Mouse (Mus musculus) urinary bladder, postnatal 36 days (tissue): ENCODE results near the gene Cd79b.

Source experiments
- DNase-seq, 2 experiments: peaks; one replicate each; pipeline ENCODE4 v3.0.0; 2022; ENCODE audit warnings: low spot score in 2 of 2, mixed read lengths in 1 of 2

The Cd79b gene

DNA sequence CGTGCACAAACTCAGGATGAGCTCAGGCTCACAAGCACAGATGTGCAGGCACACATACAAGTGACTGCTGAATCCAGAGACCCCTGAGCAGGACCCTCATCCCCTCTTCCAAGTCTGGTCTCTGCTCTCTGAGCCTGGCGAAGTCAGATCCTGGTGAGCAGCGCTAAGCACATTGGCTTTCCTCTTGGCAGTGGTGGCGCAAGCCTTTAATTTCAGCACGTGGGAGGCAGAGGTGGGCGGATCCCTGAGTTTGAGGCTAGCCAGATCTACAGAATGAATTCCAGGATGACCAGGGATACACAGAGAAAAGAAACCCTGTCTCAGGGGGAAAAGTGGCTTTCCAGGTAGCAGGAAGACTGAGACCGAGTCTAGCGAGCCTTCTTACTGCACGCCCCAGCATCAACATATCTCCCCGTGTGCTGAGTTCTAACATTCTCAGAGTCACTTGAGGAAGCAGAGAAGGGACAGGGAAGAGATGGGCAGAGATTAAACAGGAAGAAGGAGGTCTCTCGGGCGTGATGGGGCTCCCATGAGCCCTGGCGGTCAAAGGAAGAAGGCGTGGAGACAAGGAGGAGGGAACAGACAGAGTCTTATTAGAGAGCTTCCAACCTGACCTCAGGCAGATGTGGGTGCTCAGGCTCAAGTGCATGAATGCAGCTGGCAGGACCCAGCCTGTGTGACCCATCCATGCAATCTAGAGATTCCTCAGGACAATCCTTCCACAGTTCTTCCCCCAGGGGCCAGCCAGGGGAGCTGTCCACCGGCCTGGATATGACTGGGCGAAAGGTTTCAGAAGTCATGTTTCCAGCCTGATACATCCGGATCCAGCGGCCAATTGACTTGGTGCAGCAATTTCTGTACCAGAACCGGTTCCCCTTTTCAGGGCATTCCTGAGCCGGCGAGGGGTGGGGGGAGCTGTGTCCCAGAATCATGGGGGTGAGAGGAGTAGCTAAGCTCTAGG, 4.1 kb upstream of the Cd79b start:
- DNase-seq = peak in 1 of 2 experiments; percentile 14

- DNase-seq = no peak
Observed at GRCm38 (mm10) chr11:106317801-106318200, 3.2 kb upstream of the Cd79b start.

GRCm38 (mm10) chr11:106316416-106316815, 1.9 kb upstream of the Cd79b start:
- no peak for DNase-seq

DNA sequence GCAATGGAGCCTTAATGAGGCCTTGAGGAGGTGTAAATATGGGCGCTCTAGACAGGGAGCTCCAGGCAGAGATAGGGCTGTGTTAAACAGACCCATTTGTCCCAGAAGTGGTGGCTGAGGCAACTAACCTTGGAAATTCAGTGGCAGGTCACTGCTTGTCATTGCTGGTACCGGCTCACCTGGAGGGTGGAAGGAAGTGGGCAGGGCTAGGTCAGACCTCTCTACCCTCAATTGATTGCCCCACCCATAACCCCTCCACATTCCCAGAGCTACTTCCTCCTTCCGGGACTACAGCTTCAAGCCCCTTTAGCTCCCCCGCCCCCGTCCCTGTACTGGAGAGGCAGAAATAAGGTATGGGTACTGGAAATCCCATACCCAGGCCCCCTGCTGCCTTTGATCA, 1.0 kb downstream of the Cd79b start:
- DNase-seq = peak in 1 of 2 experiments; percentile 26

DNA sequence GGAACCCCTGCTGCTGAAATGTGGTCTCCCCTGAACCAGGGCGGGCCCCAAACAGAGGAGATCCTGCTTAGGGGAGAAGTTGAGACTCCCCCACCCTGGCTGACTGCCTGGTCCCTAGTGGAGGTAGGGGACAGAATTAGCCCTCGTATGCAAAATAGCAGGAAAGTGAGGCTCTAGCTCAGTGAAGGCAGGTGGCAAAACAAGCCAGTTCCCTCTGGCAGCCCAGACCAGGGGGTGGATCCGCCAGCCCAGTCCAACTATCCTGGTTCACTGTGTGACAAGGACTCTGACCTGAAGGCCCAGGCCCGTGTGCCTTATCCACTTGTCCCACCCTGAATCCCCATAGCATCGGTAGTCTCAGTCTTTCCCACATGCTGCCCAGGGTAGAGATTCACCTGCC, 4.4 kb downstream of the Cd79b start:
- no peak for DNase-seq

DNA sequence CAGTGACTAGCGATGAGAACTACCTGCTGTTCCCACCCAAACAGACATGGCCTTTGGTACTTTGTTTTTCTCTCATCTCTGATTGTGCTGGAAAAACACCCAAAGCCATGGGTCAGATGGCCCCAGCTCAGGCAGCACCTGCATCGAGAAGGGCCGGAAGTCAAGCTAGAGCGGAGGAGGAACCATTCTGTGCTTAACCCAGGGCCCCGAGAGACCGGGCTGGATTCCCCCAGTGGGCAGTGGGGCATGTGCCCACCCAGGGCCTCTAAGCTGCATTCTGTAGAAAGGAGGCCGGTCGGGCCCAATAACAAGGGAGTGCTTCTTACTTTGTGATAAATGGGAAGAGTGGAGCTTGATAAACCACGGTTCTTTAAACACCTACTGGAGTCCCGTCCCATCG, 6.4 kb downstream of the Cd79b start:
- no peak for DNase-seq

- no peak for DNase-seq
Observed at GRCm38 (mm10) chr11:106307432-106307831, 7.1 kb downstream of the Cd79b start.

- DNase-seq = no peak
Observed at GRCm38 (mm10) chr11:106306758-106307157, 7.8 kb downstream of the Cd79b start.

- no peak for DNase-seq
Observed at GRCm38 (mm10) chr11:106306065-106306385, 8.5 kb downstream of the Cd79b start.

DNA sequence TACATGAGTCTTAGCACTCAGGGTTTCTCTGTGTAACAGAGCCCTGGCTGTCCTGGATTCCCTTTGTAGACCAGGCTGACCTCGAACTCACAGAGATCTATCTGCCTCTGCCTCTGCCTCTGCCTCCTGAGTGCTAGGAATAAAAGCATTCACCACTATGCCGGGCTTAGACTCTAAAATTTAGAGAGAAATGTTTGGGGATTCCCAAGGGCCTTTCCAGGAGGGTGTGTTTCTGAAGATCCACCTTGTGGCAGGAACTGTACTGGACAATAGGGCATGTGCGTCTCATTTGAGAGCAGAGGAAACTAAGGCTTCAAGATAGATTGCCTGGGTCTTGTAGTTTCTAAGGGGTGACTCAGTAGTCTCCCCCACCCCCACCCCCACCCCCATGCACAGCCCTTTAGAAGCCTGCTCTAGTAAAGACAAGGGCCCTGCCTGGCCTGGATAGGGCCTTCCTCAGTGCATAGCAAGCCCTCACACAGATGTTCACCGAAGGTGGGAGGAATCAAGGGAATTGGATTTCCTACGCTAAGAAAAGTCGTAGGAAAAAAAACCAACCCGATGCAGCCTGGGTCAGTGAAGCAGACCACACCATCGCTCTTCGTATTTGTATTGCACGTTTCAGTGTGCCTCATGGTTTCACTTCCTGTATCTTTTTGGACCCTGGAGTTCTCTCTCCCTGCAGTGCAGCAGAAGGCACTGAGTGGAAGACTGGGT, 9.1 kb downstream of the Cd79b start:
- no peak for DNase-seq

DNA sequence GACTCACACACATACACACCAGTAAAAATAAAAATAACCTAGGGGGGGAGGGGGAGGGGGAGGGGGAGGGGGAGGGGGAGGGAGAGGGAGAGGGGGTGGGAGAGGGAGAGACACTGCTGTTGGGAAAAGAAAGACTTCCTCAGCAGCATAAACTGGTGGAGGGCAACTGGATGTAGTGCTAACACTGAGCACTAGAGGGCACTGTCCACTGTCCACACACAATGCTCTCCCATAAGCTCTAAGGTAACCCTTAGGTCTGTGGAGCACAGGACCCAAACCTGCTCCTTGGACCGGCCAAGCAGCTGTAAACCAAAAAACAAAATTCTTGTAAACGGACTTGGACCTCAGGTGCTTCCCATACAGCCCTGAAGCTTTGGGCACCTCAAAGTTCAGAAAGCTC, 11.9 kb downstream of the Cd79b start:
- peak; percentile 28 to 38 for DNase-seq

- no peak for DNase-seq
Observed at GRCm38 (mm10) chr11:106301765-106302164, 12.8 kb downstream of the Cd79b start, which contains the start of gene Gh. Gh (minus strand) TSS chr11:106301865.

DNA sequence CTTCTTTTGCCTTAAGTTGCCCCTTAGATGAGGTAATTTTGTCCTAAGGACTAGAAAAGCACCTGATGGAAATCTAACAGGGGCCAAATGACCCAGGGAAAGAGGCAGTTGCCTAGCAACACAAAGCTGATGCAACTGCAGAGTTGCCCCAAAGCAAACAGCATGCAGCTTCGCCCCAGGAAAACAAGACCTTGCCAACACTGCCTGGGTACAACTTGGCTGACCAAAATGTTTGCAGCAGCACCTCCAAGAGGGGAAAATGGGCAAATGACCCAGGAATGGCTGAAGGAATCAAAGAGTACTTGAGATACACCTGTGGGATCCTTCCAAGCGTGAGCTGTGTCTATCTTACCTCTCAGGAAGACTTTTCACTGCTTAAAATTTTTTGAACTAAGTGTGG, 22.7 kb downstream of the Cd79b start:
- no peak for DNase-seq

GRCm38 (mm10) chr11:106290376-106290775, 24.2 kb downstream of the Cd79b start:
- no peak for DNase-seq

GRCm38 (mm10) chr11:106289369-106289768, 25.2 kb downstream of the Cd79b start:
- DNase-seq = peak in 1 of 2 experiments; percentile 38

- DNase-seq = no peak
Observed at GRCm38 (mm10) chr11:106286987-106287386, 27.6 kb downstream of the Cd79b start.

GRCm38 (mm10) chr11:106286206-106286605, 28.4 kb downstream of the Cd79b start:
- DNase-seq = no peak

DNA sequence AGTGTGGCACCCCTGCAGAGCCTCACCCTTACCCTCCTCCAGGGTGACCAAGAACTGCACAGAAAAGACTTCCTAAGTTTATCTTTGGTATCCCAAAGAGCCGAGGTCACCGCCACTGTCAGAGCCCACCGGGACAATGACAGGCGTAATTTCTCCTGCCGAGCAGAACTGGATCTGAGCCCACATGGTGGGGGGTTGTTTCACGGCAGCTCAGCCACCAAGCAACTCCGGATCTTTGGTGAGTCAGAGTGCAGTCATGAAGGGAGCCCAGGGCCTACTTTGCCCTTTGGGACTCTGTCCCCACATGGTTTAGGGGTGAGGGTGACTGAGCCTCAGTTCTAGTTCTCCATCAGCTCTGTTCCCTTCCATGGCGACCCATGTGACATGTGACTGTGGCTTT, 30.4 kb downstream of the Cd79b start:
- no peak for DNase-seq

DNA sequence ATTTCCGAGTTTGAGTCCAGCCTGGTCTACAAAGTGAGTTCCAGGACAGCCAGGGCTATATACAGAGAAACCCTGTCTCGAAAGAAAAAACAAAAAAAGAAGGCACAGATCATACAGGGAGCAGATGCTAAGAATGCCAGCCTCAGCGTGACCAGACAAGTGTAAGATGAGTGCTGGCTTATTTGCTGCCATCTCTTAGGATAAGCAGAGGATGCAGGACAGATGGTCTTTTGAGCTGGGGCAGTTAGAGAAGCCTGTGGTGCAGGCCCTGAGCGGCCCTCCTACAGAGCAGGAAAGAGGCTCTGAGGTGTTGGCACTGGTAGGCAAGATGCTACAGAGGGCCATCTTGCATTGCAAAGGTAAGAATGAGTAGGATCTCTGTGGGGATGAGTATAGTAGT, 31.2 kb downstream of the Cd79b start:
- no peak for DNase-seq

DNA sequence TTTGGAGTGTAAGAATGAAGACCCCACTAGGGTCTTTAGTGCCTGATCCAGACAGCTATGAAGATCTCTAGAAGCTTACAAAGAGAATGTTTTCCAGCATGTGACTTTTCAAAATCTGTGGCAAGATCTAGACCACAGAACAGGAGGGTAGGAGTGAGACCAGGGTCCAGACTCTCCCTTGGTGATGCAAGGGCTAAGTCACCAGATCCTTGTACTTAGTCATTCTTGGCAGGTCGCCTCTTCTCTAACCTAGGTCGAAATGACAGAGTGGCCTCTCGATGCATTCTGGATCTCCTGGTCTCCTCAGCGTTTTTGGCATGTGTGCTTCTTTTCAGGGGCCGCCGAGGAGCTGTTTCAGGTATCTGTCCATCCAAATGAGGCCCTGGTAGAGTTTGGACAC, 32.1 kb downstream of the Cd79b start:
- no peak for DNase-seq

DNA sequence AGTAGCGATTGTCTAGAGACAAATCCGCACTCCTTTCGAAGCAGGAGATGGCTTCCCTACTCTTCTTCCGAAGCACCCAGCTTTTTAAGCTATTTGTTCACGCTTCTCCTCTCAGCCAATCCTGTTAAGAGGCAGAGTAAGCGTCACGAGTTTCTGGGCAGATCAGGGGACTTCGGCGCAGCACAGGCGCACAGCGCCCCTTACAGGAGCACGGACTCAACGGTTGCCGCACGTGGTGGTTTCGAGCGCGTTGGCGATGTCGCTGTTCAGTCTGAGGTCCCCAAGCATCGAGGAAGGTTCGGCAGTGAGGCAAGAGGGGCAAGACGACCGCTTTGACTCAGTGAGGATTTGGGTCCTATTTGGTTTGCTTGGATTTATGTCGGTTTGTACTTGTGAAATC, 38.1 kb downstream of the Cd79b start, which contains the start of gene Tcam1:
Gene Tcam1 (plus strand): TSS at position 219 of the 400 bp plus-strand sequence.
- DNase-seq = peak; percentile 93 to 95

GRCm38 (mm10) chr11:106274971-106275411, 39.6 kb downstream of the Cd79b start:
- peak in 1 of 2 experiments; percentile 61 for DNase-seq

DNA sequence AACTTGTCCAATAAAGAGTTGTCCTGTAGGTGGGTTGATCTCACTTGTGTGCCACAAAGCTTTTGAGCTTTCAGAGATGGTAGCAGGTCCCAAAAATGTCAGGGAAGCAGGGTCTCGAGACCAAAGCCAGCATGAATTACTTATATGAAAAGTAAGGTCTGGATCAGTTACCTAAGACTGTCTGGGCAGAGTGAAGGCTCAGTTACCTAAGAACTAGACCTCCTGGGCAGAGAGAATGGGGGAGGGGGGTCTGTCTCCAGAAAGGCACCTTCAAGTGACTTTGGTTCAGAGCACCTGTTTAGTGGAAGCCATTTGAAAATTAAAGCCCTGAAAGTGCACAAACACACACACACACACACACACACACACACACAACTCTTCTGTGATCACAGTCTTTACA, 40.2 kb downstream of the Cd79b start:
- no peak for DNase-seq
